In genomic region chr8:123981674-123982073, GRCm38 (mm10) we compare ENCODE assay signal across 8 mouse cellular contexts. TPM values are rescaled to one million over a fixed set of nuclear protein-coding genes. Genes with fewer than 3 reads are reported as not detected.
DNase-seq lines count a peak whose midpoint lies in the region; ATAC-seq and TF ChIP-seq lines count a peak whose summit lies in the region.

No protein-coding gene starts in this region.

- peak overlapping the region; percentile 95 for H3K9ac ChIP-seq in heart, embryonic 13.5 days
- H3K9ac ChIP-seq in midbrain, postnatal 0 days (replicated peaks; ENCODE audit: low read length, poor library complexity, severe bottlenecking): no peak overlapping the region

- peak overlapping the region; percentile 96 for H3K4me2 ChIP-seq in heart, embryonic 13.5 days
- peak overlapping the region; percentile 93 for H3K4me2 ChIP-seq in midbrain, postnatal 0 days (ENCODE audit: low read depth, low read length, poor library complexity, severe bottlenecking)

- peak overlapping the region; percentile 18; the same call in 1 of the 2 replicates for H3K27ac ChIP-seq in heart, embryonic 13.5 days (replicated peaks)
- H3K27ac ChIP-seq in midbrain, postnatal 0 days (ENCODE audit: low read depth, low read length): no peak overlapping the region

- WGBS in heart, embryonic 13.5 days: 36% methylated on average over 4 of the region's 4 CpGs
- WGBS in midbrain, postnatal 0 days: 45% methylated on average over 4 of the region's 4 CpGs

- no peaks in the 10 kb centered on the region for H3K27me3 ChIP-seq in heart, embryonic 13.5 days (replicated peaks)
- no peaks in the 10 kb centered on the region for H3K27me3 ChIP-seq in midbrain, postnatal 0 days (ENCODE audit: insufficient read depth, low read length)

- no peaks in the 10 kb centered on the region for H3K36me3 ChIP-seq in heart, embryonic 13.5 days
- peaks cover 3% of the 10 kb centered on the region; the same call in 1 of the 2 replicates for H3K36me3 ChIP-seq in midbrain, postnatal 0 days (ENCODE audit: insufficient read depth, low read length)

- no peaks in the 10 kb centered on the region for H3K9me3 ChIP-seq in heart, embryonic 13.5 days
- H3K9me3 ChIP-seq in midbrain, postnatal 0 days (ENCODE audit: low read length): no peaks in the 10 kb centered on the region

- peak overlapping the region; percentile 91 for H3K4me3 ChIP-seq in heart, embryonic 13.5 days
- H3K4me3 ChIP-seq in midbrain, postnatal 0 days (ENCODE audit: low read depth, low read length): peak overlapping the region; percentile 87; the same call in 1 of the 2 replicates

- peak; percentile 35 for DNase-seq in cerebellum, adult 9-10 months
- no peak for DNase-seq in cerebellum, adult 11-12 months
- DNase-seq in NIH3T3 (ENCODE audit: low read depth): peak; percentile 12
- DNase-seq in layer of hippocampus, postnatal 10 days (ENCODE audit: low spot score in 2 of 2): peak; percentile 49 to 58
- peak; percentile 3 for DNase-seq in midbrain, postnatal 0 days (ENCODE audit: low spot score)
- DNase-seq in urinary bladder, postnatal 36 days (ENCODE audit: low spot score in 2 of 2): no peak
- DNase-seq in adrenal gland, postnatal 36 days: no peak

- no peak for TF ChIP-seq CTCF in midbrain, postnatal 0 days (IDR thresholded peaks at IDR 0.05)

- H3K4me1 ChIP-seq in heart, embryonic 13.5 days: peaks cover 53% of the 10 kb centered on the region
- peaks cover 5% of the 10 kb centered on the region; the same call in 1 of the 2 replicates for H3K4me1 ChIP-seq in midbrain, postnatal 0 days (ENCODE audit: insufficient read depth, low read length)

- no peak for ATAC-seq in heart, embryonic 13.5 days (ENCODE audit: extremely low read depth, insufficient number of reproducible peaks, low FRiP score, low TSS enrichment)
- no peak for ATAC-seq in midbrain, postnatal 0 days (ENCODE audit: low FRiP score)

RNA-seq across cellular contexts. Expression of gene Abcb10, which starts 1.2 kb away (rescaled TPM):
- polyA plus RNA-seq in heart, embryonic 13.5 days (2015; fragmentation: Nextera tagmentation; extraction: Ambion mirVana): 20.0 and 20.5 TPM in 2 replicates
- 10 to 100 TPM; 21.7 to 25.0 TPM for total RNA-seq in layer of hippocampus, postnatal 10 days (2021)
- total RNA-seq in midbrain, postnatal 0 days (2014; rRNA removed): 43.4 and 52.7 TPM in 2 replicates
- polyA plus RNA-seq in midbrain, postnatal 0 days (2015; fragmentation: Nextera tagmentation; extraction: Ambion mirVana): 14.7 and 14.8 TPM in 2 replicates
- total RNA-seq in adrenal gland, postnatal 36 days (2021): 10 to 100 TPM; 12.8 to 13.5 TPM

RNA-seq across cellular contexts. Expression of gene Nup133, which starts 32.6 kb away (rescaled TPM):
- 24.4 and 24.8 TPM in 2 replicates for polyA plus RNA-seq in heart, embryonic 13.5 days (2015; fragmentation: Nextera tagmentation; extraction: Ambion mirVana)
- 10 to 100 TPM; 21.5 to 22.4 TPM for total RNA-seq in layer of hippocampus, postnatal 10 days (2021)
- total RNA-seq in midbrain, postnatal 0 days (2014; rRNA removed): 19.4 and 27.8 TPM in 2 replicates
- polyA plus RNA-seq in midbrain, postnatal 0 days (2015; fragmentation: Nextera tagmentation; extraction: Ambion mirVana): 15.2 and 16.1 TPM in 2 replicates
- 10 to 100 TPM; 20.5 to 21.0 TPM for total RNA-seq in adrenal gland, postnatal 36 days (2021)

RNA-seq across cellular contexts. Expression of gene Taf5l, which starts 39.5 kb away (rescaled TPM):
- polyA plus RNA-seq in heart, embryonic 13.5 days (2015; fragmentation: Nextera tagmentation; extraction: Ambion mirVana): 24.9 and 25.7 TPM in 2 replicates
- total RNA-seq in layer of hippocampus, postnatal 10 days (2021): 10 to 100 TPM; 23.3 to 23.4 TPM
- 35.7 and 37.1 TPM in 2 replicates for total RNA-seq in midbrain, postnatal 0 days (2014; rRNA removed)
- polyA plus RNA-seq in midbrain, postnatal 0 days (2015; fragmentation: Nextera tagmentation; extraction: Ambion mirVana): 18.6 and 19.5 TPM in 2 replicates
- total RNA-seq in adrenal gland, postnatal 36 days (2021): 10 to 100 TPM; 21.3 to 26.5 TPM

RNA-seq across cellular contexts. Expression of gene Urb2, which starts 39.6 kb away (rescaled TPM):
- polyA plus RNA-seq in heart, embryonic 13.5 days (2015; fragmentation: Nextera tagmentation; extraction: Ambion mirVana): 2.6 and 3.3 TPM in 2 replicates
- total RNA-seq in layer of hippocampus, postnatal 10 days (2021): 10 to 100 TPM; 11.9 to 12.0 TPM
- 12.0 and 13.2 TPM in 2 replicates for total RNA-seq in midbrain, postnatal 0 days (2014; rRNA removed)
- 1.5 and 1.8 TPM in 2 replicates for polyA plus RNA-seq in midbrain, postnatal 0 days (2015; fragmentation: Nextera tagmentation; extraction: Ambion mirVana)
- total RNA-seq in adrenal gland, postnatal 36 days (2021): 10 to 100 TPM; 12.7 to 16.0 TPM

Comparison
In these comparisons a context has a peak if more than half of its experiments do, and no peak if none do; other contexts are left out.
1. DNase-seq: peak in cerebellum, adult 9-10 months (single experiment), NIH3T3 (single experiment), layer of hippocampus, postnatal 10 days (2 of 2) and midbrain, postnatal 0 days (single experiment); none in cerebellum, adult 11-12 months (single experiment), urinary bladder, postnatal 36 days (0 of 2) and adrenal gland, postnatal 36 days (0 of 2).